Mouse (Mus musculus) liver (tissue): Measurements from ENCODE around the gene Olfr374.
A peak's percentile ranks its signal among the peaks of the same experiment; 100 is the strongest.

Source experiments
- DNase-seq: peaks from one replicate; pipeline ENCODE4 v3.0.0-alpha.2; 2020; ENCODE audit warnings: mixed read lengths

Gene Olfr374

DNA sequence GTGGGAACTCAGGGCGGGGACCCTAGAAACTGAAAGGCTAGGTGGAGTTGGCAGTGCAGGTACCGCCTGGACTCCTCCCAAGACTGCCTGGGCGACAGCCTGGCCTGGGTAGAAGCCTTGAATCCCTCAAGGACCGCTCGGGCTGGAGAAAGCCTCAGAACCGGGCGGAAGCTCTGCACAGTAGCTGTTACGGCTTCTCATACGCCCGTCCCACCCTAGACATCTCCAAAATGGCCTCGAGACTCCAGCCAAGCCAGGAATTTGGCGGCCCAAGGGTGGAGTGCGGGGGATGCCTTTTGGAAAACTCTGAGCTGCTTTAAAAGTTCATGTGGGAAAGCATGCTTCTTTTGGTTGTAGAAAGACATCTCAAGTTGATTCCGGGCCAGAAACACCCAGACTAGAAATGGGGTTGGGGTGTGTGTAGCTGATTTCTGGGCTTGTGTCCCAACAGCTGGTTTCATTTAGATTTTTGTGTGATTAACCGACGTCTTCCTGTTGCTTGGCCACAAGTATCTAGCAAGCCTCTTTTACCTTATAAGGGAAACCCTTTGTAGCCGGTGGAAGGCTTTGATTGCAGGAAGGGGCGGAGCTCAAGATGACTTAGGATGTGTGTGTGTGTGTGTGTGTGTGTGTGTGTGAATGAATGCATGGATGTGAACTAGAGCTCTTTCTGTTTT, 29.6 kb downstream of the Olfr374 start:
- peak; percentile 48 for DNase-seq

DNA sequence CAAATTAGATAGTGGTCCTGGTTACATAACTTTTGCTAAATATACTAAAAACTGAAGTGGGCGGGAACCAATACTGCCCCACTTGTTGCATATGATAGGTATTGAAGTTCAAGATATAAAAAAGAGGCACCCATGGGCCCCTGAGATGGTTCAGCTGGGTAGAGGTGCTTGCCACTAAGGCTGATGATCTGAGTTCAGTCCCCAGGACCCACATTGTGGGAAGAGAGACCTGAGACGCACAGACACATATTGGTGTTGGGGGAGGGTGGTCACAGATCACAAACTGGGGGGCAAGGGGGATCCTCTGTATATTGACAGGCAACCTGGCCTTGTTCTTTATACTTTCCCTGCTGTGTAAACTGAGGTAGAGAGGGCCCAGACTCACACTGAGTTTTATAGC, 30.6 kb downstream of the Olfr374 start:
- DNase-seq = no peak

DNA sequence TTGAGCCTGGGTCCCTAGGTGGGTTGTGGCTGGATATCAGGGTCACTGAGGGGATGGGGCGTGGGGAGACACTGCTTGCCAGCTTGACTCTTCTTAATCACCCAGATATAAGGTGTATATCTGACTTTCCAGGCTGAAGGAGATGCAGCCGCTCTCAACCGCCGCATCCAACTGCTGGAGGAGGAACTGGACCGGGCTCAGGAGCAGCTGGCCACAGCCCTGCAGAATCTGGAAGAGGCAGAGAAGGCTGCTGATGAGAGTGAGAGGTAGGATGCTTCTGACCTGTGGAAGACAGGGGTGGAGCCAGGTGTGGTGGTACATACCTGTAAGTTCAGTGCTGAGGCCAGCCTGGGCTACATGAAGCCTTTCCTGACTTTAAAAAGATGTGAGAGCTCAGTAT, 31.6 kb downstream of the Olfr374 start:
- DNase-seq = no peak

- DNase-seq = no peak
These were observed 36.5 kb downstream of the Olfr374 start for GRCm38 (mm10) chr8:72143256-72143824.

- no peak for DNase-seq
These were observed 37.6 kb downstream of the Olfr374 start for GRCm38 (mm10) chr8:72144345-72144975.

DNA sequence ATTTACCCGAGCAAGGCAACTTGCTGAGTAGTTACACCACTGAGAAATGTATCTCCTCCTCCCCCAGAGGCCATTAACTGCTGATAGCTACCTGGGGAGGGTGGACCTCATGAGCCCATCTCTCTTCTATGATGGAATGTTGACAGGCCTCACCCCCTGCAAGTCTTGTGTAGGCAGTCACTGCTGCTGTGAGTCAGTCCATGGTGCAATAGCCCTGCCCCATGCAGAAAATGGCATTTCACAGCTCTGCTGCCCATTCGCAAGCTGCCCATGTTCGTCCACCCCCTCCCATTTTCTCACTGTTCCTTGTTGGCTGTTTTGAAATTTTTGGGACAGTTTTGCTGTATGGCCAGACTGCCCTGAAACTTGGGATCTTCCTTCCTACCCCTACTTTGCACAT, 38.7 kb downstream of the Olfr374 start:
- no peak for DNase-seq

- DNase-seq = no peak
These were observed 39.2 kb downstream of the Olfr374 start for GRCm38 (mm10) chr8:72146056-72146455.

DNA sequence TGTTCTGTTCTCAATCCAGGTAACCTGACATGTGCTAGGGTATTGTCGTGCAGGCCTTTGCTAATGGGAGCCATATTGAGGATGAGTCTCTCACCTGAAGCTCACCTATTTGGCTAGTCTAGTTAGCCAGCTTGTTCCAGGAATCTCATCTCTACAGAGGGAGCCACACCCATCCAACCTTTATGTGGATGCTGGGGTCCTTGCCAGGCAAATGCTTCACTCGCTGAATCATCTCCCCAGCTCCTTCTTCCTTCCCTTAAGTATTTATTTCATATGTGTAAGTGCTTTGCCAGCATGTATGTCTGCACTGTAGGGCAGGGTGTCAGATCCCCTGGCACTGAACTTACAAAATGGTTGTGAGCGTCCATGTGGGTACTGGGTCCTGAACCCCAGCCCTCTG, 39.7 kb downstream of the Olfr374 start:
- no peak for DNase-seq

DNA sequence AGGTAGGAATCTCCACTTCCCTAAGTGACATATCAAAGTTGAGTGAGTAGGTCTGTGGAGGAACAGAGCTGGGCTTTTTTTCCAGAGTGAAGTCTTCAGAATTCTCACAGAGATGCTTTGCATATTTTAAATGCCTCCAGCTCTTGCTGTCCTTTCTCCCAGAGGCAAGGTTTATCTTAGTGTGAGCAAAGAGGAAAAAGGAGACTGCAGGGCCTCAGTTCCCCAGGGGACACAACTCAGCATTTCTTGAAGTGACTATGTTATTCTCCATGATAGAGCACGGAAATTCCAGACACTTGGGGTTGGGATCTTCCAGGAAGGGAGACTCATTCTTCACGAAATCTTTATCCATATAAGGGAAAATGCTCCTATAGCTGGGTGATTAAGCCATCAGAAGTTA, 40.4 kb downstream of the Olfr374 start:
- DNase-seq = no peak

DNA sequence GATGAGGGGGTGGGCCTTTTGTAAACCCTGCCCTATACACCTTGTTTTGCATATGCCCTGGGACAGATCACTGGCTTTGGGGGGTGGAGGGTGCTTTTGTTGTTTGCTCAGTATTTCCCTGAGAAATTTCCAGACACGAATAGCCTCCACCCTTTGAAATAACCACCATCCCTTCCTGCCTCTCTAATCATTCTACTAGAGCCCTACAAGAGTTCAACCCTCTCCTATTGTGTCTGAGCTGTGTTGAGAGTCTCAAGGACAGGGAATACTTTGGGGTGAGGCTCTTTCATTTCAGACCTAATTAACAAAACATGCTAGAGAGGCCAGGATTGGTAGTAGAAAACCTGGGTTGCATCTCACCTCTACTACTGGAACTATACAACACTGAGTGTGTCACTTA, 42.2 kb downstream of the Olfr374 start:
- no peak for DNase-seq

- no peak for DNase-seq
These were observed 44.7 kb downstream of the Olfr374 start for GRCm38 (mm10) chr8:72151418-72152078.

DNA sequence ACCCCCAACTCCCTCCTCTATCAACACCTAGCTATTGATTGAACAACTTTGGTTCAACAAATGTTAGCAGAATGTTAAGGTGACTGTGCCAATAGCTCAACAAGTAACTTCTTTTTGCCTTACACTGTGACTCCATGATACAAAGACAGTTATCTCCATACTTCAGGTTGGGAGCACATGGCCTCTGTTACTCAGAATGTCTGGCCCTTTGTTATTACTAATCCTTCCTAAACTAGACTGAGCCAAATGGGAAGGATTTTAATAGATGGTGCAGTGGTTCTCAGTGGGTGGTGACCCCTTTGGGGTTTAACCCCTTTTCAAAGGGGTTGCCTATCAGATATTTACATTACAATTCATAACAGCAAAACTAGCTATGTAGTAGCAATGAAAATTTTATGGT, 46.5 kb downstream of the Olfr374 start:
- no peak for DNase-seq

DNA sequence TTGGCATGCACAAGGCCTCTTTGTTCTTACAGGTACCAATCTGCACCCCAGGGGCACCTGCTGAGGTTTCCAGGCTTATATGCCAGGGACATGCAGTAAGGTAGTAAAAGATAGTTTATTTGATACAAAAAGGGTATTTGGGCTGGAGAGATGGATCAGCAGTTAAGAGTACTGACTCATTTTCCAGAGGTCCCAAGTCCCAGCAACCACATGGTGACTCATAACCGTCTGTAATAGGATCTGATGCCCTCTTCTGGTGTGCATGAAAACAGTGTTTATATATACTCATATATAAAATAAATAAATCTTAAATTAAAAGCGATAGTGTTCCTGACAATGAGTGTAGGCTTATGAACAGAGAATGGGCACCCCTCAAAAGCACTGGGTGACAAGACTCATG, 51.3 kb downstream of the Olfr374 start:
- DNase-seq = no peak

DNA sequence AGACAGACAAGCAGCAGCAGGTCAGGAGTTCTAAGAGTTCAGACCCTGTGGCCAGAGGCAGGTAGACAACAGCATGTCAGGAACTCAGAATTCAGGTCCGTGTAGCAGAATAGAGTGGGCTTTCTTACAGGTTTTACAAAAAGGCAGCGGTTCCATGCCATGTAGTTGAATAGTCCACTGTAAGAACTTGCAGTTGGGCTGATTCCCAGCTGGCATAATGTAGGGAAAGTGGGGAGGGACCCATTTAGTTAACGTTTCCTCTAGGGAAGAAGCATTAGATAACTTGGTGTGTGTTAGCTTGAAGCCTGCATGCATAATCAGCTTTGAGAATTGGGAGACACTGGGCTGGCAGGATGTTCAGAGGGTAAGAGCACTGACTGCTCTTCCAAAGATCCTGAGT, 51.9 kb downstream of the Olfr374 start:
- no peak for DNase-seq

- no peak for DNase-seq
These were observed 53.2 kb downstream of the Olfr374 start for GRCm38 (mm10) chr8:72160007-72160406.

DNA sequence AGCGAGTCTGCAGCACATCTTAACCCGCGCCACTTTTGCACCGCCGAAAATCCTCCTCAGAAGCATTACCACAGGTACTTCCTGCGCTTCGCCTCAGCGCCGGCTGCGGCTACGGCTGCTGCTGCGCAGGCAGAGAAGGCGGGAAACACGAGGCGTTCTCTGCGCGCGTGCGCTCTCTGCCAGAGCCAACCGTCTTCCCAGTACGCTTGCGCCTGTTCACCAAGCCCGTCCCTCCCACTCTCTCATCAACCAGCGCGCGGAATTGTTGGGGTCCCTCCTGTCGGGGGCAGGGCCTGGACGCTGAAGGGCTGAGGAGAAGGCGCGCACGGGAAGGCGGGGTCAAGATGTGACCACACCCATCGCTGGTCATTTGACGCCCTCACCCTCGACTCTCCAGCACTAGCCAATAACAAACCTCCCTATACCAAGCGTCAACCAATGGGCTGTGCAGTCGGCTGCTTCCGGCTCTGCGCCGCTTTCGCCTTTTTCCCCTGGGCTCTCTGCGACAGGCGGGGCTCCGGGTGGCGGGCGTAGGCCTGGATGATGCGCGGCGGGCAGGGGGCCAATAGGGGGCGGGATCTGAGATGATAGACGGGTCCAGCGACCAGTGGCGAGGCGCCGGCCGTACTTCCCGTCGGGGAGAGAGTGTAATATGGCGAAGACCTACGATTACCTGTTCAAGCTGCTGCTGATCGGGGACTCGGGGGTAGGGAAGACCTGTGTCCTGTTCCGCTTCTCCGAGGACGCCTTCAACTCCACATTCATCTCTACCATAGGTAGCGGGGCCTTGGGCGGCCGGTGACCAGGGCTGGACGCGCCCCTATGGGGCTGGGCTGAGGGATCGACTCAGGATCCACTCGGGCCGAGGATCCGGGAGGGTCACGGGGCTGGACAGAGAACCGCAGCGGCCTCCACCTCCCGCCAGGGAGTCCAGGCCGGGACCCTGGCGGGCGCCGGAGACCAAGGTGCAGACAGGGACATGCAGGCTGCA, 54.2 kb downstream of the Olfr374 start, which contains the start of gene Rab8a:
Gene Rab8a (plus strand): TSS at position 494 of the 991 bp plus-strand sequence.
- peak; percentile 99 for DNase-seq

GRCm38 (mm10) chr8:72162821-72163220, 56.0 kb downstream of the Olfr374 start:
- DNase-seq = no peak
